Mouse (Mus musculus): ENCODE data around the gene Sema6d.

DNA sequence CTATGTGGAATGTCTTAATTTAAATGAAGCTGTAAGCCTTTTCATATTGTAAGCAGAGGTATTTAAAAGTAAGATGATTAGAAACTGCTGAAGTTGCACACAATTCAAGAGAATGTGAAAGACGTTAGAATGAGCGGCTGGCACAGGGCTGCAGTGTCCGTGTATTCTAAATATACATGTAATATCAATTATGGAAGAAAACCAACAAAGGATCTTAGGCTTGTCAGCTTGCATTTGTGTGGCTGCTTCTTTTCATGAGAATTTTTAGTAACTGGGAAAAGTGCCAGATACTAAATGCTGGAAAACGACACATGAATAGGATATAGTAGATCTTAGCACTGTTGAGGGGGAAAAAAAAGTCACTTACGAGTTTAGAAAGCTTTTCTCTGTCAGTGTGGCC, 11.8 kb downstream of the Sema6d start:
- TF ChIP-seq CTCF (IDR thresholded peaks at IDR 0.05; ENCODE audit: insufficient read depth, low read length): no peak
- TF ChIP-seq POLR2A (IDR thresholded peaks at IDR 0.05; ENCODE audit: borderline replicate concordance, extremely low read depth, low read depth, low read length): no peak

Data from lung, adult 2 months (tissue).